Mouse (Mus musculus) heart, postnatal 0 days (tissue): ENCODE measurements around the gene Pde11a.
"Not testable (repeated sequence)": the region's sequence is repeated elsewhere in the genome, so short reads cannot be mapped to it uniquely, and the experiment has no call there.

Experiments
- CTCF ChIP-seq: IDR thresholded peaks from 2 replicates; pipeline ENCODE4 v1.5.1; 2016; ENCODE audit warnings: antibody characterized with exemption, control low read depth, low read depth
- EP300 ChIP-seq: IDR thresholded peaks from 2 replicates; pipeline ENCODE4 v1.6.1; 2016; ENCODE audit warnings: antibody characterized with exemption, low read depth

DNA sequence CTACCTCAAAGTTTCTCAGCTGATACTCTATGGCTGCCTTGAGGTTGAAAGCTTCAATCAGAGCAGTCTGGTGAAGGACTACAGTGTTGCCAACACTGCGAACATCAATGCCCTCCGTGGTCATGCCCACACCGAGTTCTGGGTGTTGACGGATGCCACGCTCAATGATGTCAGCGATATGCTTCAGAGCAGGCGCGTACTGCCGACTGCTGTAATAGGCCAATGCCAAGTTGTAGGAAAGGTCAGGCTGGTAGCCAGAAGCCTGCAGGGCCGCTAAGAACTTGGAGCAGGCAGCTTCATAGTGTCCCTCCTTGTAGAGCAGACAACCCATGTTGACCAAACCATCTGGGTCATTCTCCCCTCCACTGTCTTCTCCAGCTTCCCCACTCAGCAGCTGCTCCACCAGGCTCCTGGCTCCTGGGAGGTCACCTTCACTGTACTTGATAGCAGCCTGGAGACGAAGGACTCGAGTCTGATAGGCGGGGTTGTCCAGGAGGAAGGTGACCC is 357.6 kb downstream of the Pde11a start:
- not testable (repeated sequence) for TF ChIP-seq CTCF, EP300
